Mouse (Mus musculus) ES-E14 (cell line): ENCODE data around the gene Rundc3a. TPM values are rescaled to one million over a fixed set of nuclear protein-coding genes. Genes with fewer than 3 reads are reported as not detected.

Experiments used
- DNase-seq: peaks from one replicate; pipeline ENCODE4 v3.0.0-alpha.2; 2013; ENCODE audit warnings: low read depth, low spot score
- H3K27ac ChIP-seq: 2 replicates; pipeline ENCODE4 v1.5.1; 2012; ENCODE audit warnings: low read depth, mild to moderate bottlenecking, low read length, moderate library complexity, mixed read lengths; ENCODE audit not compliant: poor library complexity, insufficient read depth, severe bottlenecking
- H3K36me3 ChIP-seq: 2 replicates; pipeline ENCODE4 v1.6.1; 2012; ENCODE audit warnings: mild to moderate bottlenecking, low read length, moderate library complexity, mixed read lengths; ENCODE audit not compliant: control insufficient read depth, poor library complexity, insufficient read depth, severe bottlenecking
- H3K4me1 ChIP-seq, 2 experiments: fragments of 150-350 bp in 1 of 2; sonication (generic) in 1 of 2; 2 replicates each; pipeline ENCODE4 v1.6.1; 2012; ENCODE audit warnings: low read length in 2 of 2, mild to moderate bottlenecking in 1 of 2, mixed read lengths in 1 of 2; ENCODE audit not compliant: control insufficient read depth in 2 of 2, insufficient read depth in 2 of 2, poor library complexity in 1 of 2
- H3K4me3 ChIP-seq, 2 experiments: fragments of 150-350 bp in 1 of 2; sonication (generic) in 1 of 2; 2 replicates each; pipeline ENCODE4 v1.5.1; 2012; ENCODE audit warnings: low read length in 2 of 2, low read depth in 1 of 2, mild to moderate bottlenecking in 1 of 2, mixed read lengths in 1 of 2; ENCODE audit not compliant: insufficient read depth in 1 of 2, poor library complexity in 1 of 2, severe bottlenecking in 1 of 2
- H3K9ac ChIP-seq: 2 replicates; pipeline ENCODE4 v1.6.1; 2012; ENCODE audit warnings: low read depth, mild to moderate bottlenecking, low read length, mixed read lengths; ENCODE audit not compliant: poor library complexity, insufficient read depth, severe bottlenecking
- H3K9me3 ChIP-seq: fragments of 150-350 bp; sonication (generic); 2 replicates; pipeline ENCODE4 v1.6.1; 2012; ENCODE audit warnings: low read depth, mild to moderate bottlenecking, low read length; ENCODE audit not compliant: control insufficient read depth, insufficient read depth
- CHD2 ChIP-seq: IDR thresholded peaks from 2 replicates; pipeline ENCODE4 v1.6.1; 2014; ENCODE audit warnings: mild to moderate bottlenecking, low read depth, low read length, inconsistent platforms
- HCFC1 ChIP-seq: IDR thresholded peaks from 2 replicates; pipeline ENCODE4 v1.6.1; 2012; ENCODE audit warnings: low read length, inconsistent platforms, borderline replicate concordance; ENCODE audit not compliant: insufficient read depth
- MAFK ChIP-seq: IDR thresholded peaks from 2 replicates; pipeline ENCODE4 v1.6.1; 2014; ENCODE audit warnings: mild to moderate bottlenecking, low read depth, low read length, inconsistent platforms; ENCODE audit not compliant: insufficient read depth
- ZC3H11A ChIP-seq: IDR thresholded peaks from 2 replicates; pipeline ENCODE4 v1.6.1; 2012; ENCODE audit warnings: low read depth, mild to moderate bottlenecking, inconsistent platforms, low read length, borderline replicate concordance
- ZNF384 ChIP-seq: IDR thresholded peaks from 2 replicates; pipeline ENCODE4 v1.6.1; 2012; ENCODE audit warnings: low read depth, low read length, inconsistent platforms
- in situ Hi-C, 2 experiments: fragments of 600-800 bp; cut with MboI; formaldehyde crosslinking; loops; one replicate each; pipeline ENCODE4 v1.15.1; 2025; ENCODE audit warnings: low sequenced_read_pairs in 2 of 2, inconsistent platforms in 1 of 2; ENCODE audit not compliant: unreplicated experiment in 2 of 2
- total RNA-seq: library from RNA; depleted of rRNA; stranded (reverse); fragments of 300-350 nt; gene quantifications from 2 replicates; pipeline ENCODE4 v1.2.3, GENCODE M21; 2012

The Rundc3a gene
- total RNA-seq, 1 experiment: 6.7 TPM

DNA sequence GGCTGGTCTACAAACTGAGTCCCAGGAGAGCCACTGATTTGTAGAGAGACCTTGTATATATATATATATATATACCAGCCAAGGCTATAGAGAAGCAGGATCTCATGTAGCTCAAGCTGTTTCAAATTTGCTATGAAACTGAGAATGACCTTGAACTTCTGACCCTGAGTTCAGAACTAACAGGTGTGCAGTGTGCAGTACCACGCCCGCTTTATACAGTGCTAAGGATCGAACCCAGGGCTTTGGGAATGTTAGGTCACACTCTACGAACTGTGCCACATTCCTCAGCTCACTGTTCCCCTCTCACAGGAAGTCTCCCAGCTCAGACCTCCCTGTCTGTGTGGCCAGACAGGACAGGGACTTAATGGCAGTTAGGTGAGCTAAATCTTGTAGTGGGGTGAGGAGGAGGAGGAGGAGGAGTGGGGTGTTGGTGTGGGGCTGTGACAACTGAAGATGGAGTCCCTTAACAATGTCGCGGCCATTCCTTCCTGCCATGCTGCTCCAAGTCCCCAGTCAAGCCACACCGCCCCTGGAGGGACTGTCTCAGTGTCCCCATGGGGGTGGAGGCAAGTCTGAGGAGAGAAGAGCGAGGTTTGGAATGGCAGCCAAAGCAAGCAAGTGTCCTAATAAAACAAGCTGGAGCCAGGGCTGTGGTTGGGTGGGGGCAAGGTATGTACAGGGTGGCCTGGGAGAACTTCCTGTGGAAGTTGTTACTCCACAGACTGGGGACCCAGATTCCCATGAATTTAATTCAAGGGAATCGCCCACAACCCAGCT lies 25.5 kb upstream of the Rundc3a start:
- H3K9ac ChIP-seq: no peak overlapping the region
- peaks cover 3 to 4% of the 10 kb centered on the region in 2 experiments; a peak in 2 of 4 replicates for H3K4me1 ChIP-seq
- no peak for DNase-seq
- H3K4me3 ChIP-seq: no peak overlapping the region
- H3K9me3 ChIP-seq: no peaks in the 10 kb centered on the region
- in situ Hi-C loops: no loop called here
- no peak overlapping the region for H3K27ac ChIP-seq
- TF ChIP-seq ZNF384: no peak
- no peak for TF ChIP-seq HCFC1
- TF ChIP-seq CHD2: no peak
- TF ChIP-seq MAFK: no peak
- TF ChIP-seq ZC3H11A: no peak
- no peaks in the 10 kb centered on the region for H3K36me3 ChIP-seq

DNA sequence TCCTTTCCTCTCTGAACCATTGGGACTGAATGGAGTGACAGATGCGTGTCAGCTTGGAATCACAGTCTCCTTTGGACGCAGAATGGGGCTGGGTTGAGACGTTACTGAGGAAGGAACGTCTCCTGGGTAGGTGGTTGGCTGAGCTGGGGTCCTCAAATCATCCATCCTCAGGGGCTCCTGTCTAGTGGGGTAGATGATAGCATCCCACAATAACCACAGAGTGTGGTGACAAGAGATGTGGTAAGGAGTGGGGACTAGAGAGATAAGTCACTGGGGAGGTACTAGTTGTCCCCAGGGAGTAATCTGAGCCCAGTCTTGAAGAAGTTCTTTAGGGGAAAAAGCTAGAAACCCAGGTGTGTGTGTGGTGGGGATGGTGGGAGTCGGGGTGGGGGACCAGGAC lies 24.9 kb upstream of the Rundc3a start:
- no peak overlapping the region for H3K27ac ChIP-seq
- DNase-seq: no peak
- no peak overlapping the region for H3K4me3 ChIP-seq
- H3K4me1 ChIP-seq: peaks cover 4 to 7% of the 10 kb centered on the region in 2 experiments; a peak in 3 of 4 replicates
- H3K36me3 ChIP-seq: no peaks in the 10 kb centered on the region
- TF ChIP-seq MAFK (no peak), ZNF384 (no peak), HCFC1 (no peak), CHD2 (no peak), ZC3H11A (no peak)
- H3K9ac ChIP-seq: no peak overlapping the region
- in situ Hi-C loops: no loop called here
- no peaks in the 10 kb centered on the region for H3K9me3 ChIP-seq

DNA sequence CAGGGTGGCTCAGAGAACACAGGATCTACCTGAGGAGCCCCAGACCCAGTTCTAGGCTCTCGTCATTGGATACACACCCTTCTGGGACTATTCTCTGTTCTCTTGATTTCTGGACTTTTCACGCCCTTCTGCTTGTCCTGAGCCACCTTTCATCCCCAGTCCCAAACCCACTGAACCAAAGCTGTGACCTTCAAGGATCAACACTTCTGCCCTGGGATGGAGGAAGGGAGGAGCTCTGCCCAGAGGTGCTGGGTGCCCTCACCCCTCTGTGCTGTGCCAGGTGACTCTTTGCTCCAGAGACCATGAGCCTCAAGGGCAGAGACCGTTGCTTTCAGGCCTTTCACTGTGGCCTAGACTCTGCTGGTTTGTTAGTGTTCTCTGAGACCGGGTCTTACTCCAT lies 23.9 kb upstream of the Rundc3a start:
- no peak for TF ChIP-seq ZNF384
- TF ChIP-seq HCFC1: no peak
- TF ChIP-seq MAFK: no peak
- TF ChIP-seq ZC3H11A: no peak
- TF ChIP-seq CHD2: no peak
- in situ Hi-C loops: no loop called here
- no peak overlapping the region for H3K4me3 ChIP-seq
- no peak overlapping the region for H3K27ac ChIP-seq
- no peak overlapping the region for H3K9ac ChIP-seq
- peaks cover 8 to 15% of the 10 kb centered on the region in 2 experiments; a peak in 3 of 4 replicates for H3K4me1 ChIP-seq
- no peak for DNase-seq
- H3K36me3 ChIP-seq: no peaks in the 10 kb centered on the region
- no peaks in the 10 kb centered on the region for H3K9me3 ChIP-seq

DNA sequence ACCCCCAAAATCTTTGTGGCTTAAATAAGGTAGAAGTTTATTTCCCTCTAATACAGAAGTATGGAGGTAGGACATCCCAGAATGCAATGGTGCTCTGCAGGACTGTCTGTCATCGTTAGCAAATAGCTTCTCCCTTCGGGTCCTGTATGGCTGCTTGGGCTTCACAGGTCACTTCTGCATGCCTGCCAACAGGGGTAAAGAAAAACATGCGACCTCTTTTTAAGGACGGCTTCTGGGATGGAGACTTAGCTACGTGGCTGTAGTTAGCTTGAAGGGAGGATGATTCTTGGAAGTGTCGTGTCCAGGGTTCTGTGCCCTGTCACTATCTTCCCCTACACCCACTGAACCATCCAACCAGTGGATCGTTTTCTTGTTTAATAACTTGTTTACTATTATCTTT lies 22.9 kb upstream of the Rundc3a start:
- no peaks in the 10 kb centered on the region for H3K36me3 ChIP-seq
- DNase-seq: no peak
- in situ Hi-C loops: no loop called here
- no peak overlapping the region for H3K4me3 ChIP-seq
- no peak overlapping the region for H3K9ac ChIP-seq
- H3K9me3 ChIP-seq: no peaks in the 10 kb centered on the region
- peaks cover 10 to 23% of the 10 kb centered on the region in 2 experiments; a peak in 3 of 4 replicates for H3K4me1 ChIP-seq
- H3K27ac ChIP-seq: no peak overlapping the region
- TF ChIP-seq ZNF384 (no peak), MAFK (no peak), HCFC1 (no peak), ZC3H11A (no peak), CHD2 (no peak)
